Mouse (Mus musculus) limb, embryonic 11.5 days (tissue): ENCODE results near the gene Nbas. TPM values are rescaled to one million over a fixed set of nuclear protein-coding genes. Genes with fewer than 3 reads are reported as not detected.

ENCODE experiments used
- ATAC-seq: fragments of 200-750 bp; cut with Nextera tagmentation; 2 replicates; pipeline ENCODE4 v1.8.0; 2017; ENCODE audit warnings: low read depth; ENCODE audit not compliant: insufficient number of reproducible peaks, low FRiP score, low TSS enrichment
- DNase-seq: peaks from one replicate; pipeline ENCODE4 v3.0.0-alpha.2; 2015; ENCODE audit warnings: low spot score
- H3K27ac ChIP-seq: fragments of 300-500 bp; sonication (generic); replicated peaks from 2 replicates; pipeline ENCODE4 v1.5.1; 2014; ENCODE audit warnings: low read depth, mild to moderate bottlenecking, low read length
- H3K27me3 ChIP-seq: fragments of 300-500 bp; sonication (generic); 2 replicates; pipeline ENCODE4 v1.6.1; 2014; ENCODE audit warnings: mild to moderate bottlenecking, low read length, mixed read lengths; ENCODE audit not compliant: control insufficient read depth, insufficient read depth
- H3K36me3 ChIP-seq: fragments of 300-500 bp; sonication (generic); 2 replicates; pipeline ENCODE4 v1.6.1; 2014; ENCODE audit warnings: mild to moderate bottlenecking, low read length, moderate library complexity, mixed read lengths; ENCODE audit not compliant: control insufficient read depth, insufficient read depth
- H3K4me1 ChIP-seq: fragments of 300-500 bp; sonication (generic); 2 replicates; pipeline ENCODE4 v1.6.1; 2014; ENCODE audit warnings: low read length, mixed read lengths; ENCODE audit not compliant: control insufficient read depth, insufficient read depth
- H3K4me2 ChIP-seq: fragments of 300-500 bp; sonication (generic); 2 replicates; pipeline ENCODE4 v1.6.1; 2014; ENCODE audit warnings: low read depth, mild to moderate bottlenecking, moderate library complexity; ENCODE audit not compliant: severe bottlenecking
- H3K4me3 ChIP-seq: fragments of 300-500 bp; sonication (generic); 2 replicates; pipeline ENCODE4 v1.5.1; 2014; ENCODE audit warnings: low read depth, low read length
- H3K9ac ChIP-seq: fragments of 300-500 bp; sonication (generic); 2 replicates; pipeline ENCODE4 v1.6.1; 2014; ENCODE audit warnings: mild to moderate bottlenecking, low read length
- H3K9me3 ChIP-seq: fragments of 300-500 bp; sonication (generic); 2 replicates; pipeline ENCODE4 v1.6.1; 2016; ENCODE audit warnings: low read length; ENCODE audit not compliant: control insufficient read depth
- WGBS: fragments of 180-500 bp; shearing (Covaris S2); extraction: QIAGEN DNeasy Blood & Tissue Kit; methylation state at CpG from one replicate; pipeline ENCODE4 v1.1.7; 2014; 5-methylcytosine and 5-hydroxymethylcytosine counted together
- polyA plus RNA-seq: library from polyadenylated mRNA; unstranded; fragments of >200 nt; fragmentation: Nextera tagmentation; extraction: Ambion mirVana; gene quantifications from 2 replicates; pipeline ENCODE4 v1.2.1, GENCODE M21; 2014

The Nbas gene
- 16.4 and 20.9 TPM in 2 replicates for polyA plus RNA-seq

- H3K4me3 ChIP-seq, result peak within 1 kb of the TSS; percentile 72
- no peaks in the 10 kb centered on the region for H3K36me3 ChIP-seq
- H3K4me1 ChIP-seq, result peaks cover 3% of the 10 kb centered on the region; the same call in 1 of the 2 replicates
- ATAC-seq (peak; percentile 90), DNase-seq (peak; percentile 92)
- H3K27me3 ChIP-seq, result no peaks in the 10 kb centered on the region
- 5% methylated on average over 38 of the region's 38 CpGs for WGBS
- no peaks in the 10 kb centered on the region for H3K9me3 ChIP-seq
- H3K4me2 ChIP-seq, result peak within 1 kb of the TSS; percentile 66
- H3K27ac ChIP-seq, result no peak within 1 kb of the TSS
- peak within 1 kb of the TSS; percentile 64 for H3K9ac ChIP-seq
These were observed at the start of gene Nbas for GRCm38 (mm10) chr12:13268826-13269449. Gene Nbas (plus strand): TSS chr12:13269133.

- no peak for ATAC-seq
- Histone ChIP-seq H3K27me3 (no peaks in the 10 kb centered on the region), H3K9ac (no peak overlapping the region), H3K4me2 (no peak overlapping the region), H3K9me3 (no peaks in the 10 kb centered on the region), H3K27ac (no peak overlapping the region), H3K36me3 (peaks cover 25% of the 10 kb centered on the region; the same call in 1 of the 2 replicates), H3K4me1 (no peaks in the 10 kb centered on the region), H3K4me3 (no peak overlapping the region)
- no peak for DNase-seq
These were observed 26.5 kb upstream of the Nbas start for GRCm38 (mm10) chr12:13242453-13242852.

GRCm38 (mm10) chr12:13248691-13249572 lies 20.0 kb upstream of the Nbas start, which contains the start of gene Ddx1:
Gene Ddx1 (minus strand): TSS chr12:13249213.
- no peaks in the 10 kb centered on the region for H3K27me3 ChIP-seq
- peak; percentile 81 for ATAC-seq
- no peaks in the 10 kb centered on the region for H3K4me1 ChIP-seq
- H3K4me2 ChIP-seq, result peak within 1 kb of the TSS; percentile 54
- peak within 1 kb of the TSS; percentile 84 for H3K27ac ChIP-seq
- peak within 1 kb of the TSS; percentile 94 for H3K4me3 ChIP-seq
- no peaks in the 10 kb centered on the region; the same call in 1 of the 2 replicates for H3K36me3 ChIP-seq
- peak within 1 kb of the TSS; percentile 98 for H3K9ac ChIP-seq
- DNase-seq, result peak; percentile 89
- WGBS, result 3% methylated on average over 58 of the region's 59 CpGs
- no peaks in the 10 kb centered on the region for H3K9me3 ChIP-seq

- no peak for ATAC-seq
- no peaks in the 10 kb centered on the region for H3K9me3 ChIP-seq
- no peaks in the 10 kb centered on the region for H3K4me1 ChIP-seq
- H3K36me3 ChIP-seq, result no peaks in the 10 kb centered on the region
- peak overlapping the region; percentile 54 for H3K4me2 ChIP-seq
- H3K27ac ChIP-seq, result no peak overlapping the region
- no peaks in the 10 kb centered on the region for H3K27me3 ChIP-seq
- peak overlapping the region; percentile 94 for H3K4me3 ChIP-seq
- 92% methylated on average over 3 of the region's 3 CpGs for WGBS
- DNase-seq, result no peak
- no peak overlapping the region for H3K9ac ChIP-seq
These were observed 19.4 kb upstream of the Nbas start for GRCm38 (mm10) chr12:13249573-13249919.

- ATAC-seq, result no peak
- H3K4me2 ChIP-seq, result no peak overlapping the region
These were observed 13.9 kb upstream of the Nbas start for GRCm38 (mm10) chr12:13255068-13255467.

GRCm38 (mm10) chr12:13255701-13256100 lies 13.2 kb upstream of the Nbas start:
- Histone ChIP-seq H3K4me1 (no peaks in the 10 kb centered on the region), H3K4me3 (no peak overlapping the region), H3K27me3 (no peaks in the 10 kb centered on the region), H3K9me3 (no peaks in the 10 kb centered on the region), H3K36me3 (no peaks in the 10 kb centered on the region), H3K9ac (no peak overlapping the region), H3K4me2 (no peak overlapping the region), H3K27ac (no peak overlapping the region)
- WGBS, result 65% methylated on average over 2 of the region's 2 CpGs
- no peak for DNase-seq
- ATAC-seq, result no peak

More at GRCm38 (mm10) chr12:13255068-13255467, 13.9 kb upstream of the Nbas start:
- no peak for DNase-seq
- Histone ChIP-seq H3K36me3 (no peaks in the 10 kb centered on the region), H3K4me3 (no peak overlapping the region), H3K4me1 (no peaks in the 10 kb centered on the region), H3K27me3 (no peaks in the 10 kb centered on the region), H3K27ac (no peak overlapping the region), H3K9me3 (no peaks in the 10 kb centered on the region), H3K9ac (no peak overlapping the region)
- 50% methylated on average over 3 of the region's 3 CpGs for WGBS

- Histone ChIP-seq H3K4me1 (peaks cover 3% of the 10 kb centered on the region; the same call in 1 of the 2 replicates), H3K36me3 (no peaks in the 10 kb centered on the region), H3K27me3 (no peaks in the 10 kb centered on the region), H3K4me3 (peak overlapping the region; percentile 72; the same call in 1 of the 2 replicates), H3K9me3 (no peaks in the 10 kb centered on the region), H3K4me2 (peak overlapping the region; percentile 66; the same call in 1 of the 2 replicates), H3K9ac (no peak overlapping the region), H3K27ac (no peak overlapping the region)
- ATAC-seq, result peak; percentile 45; the same call in 1 of the 2 replicates
- no peak for DNase-seq
- 55% methylated on average over 3 of the region's 3 CpGs for WGBS
These were observed 521 bp upstream of the Nbas start for GRCm38 (mm10) chr12:13268412-13268811.

- DNase-seq, result no peak
- Histone ChIP-seq H3K36me3 (no peaks in the 10 kb centered on the region), H3K4me1 (peaks cover 3% of the 10 kb centered on the region; the same call in 1 of the 2 replicates), H3K27ac (no peak overlapping the region), H3K4me2 (peak overlapping the region; percentile 66), H3K4me3 (peak overlapping the region; percentile 72), H3K27me3 (no peaks in the 10 kb centered on the region), H3K9me3 (no peaks in the 10 kb centered on the region), H3K9ac (peak overlapping the region; percentile 64)
- WGBS, result 55% methylated on average over 16 of the region's 16 CpGs
- no peak for ATAC-seq
These were observed 847 bp downstream of the Nbas start for GRCm38 (mm10) chr12:13269570-13270390.
